Mouse (Mus musculus) heart, postnatal 25 days (tissue): ENCODE results near the gene Mapk7. TPM values are rescaled to one million over a fixed set of nuclear protein-coding genes. Genes with fewer than 3 reads are reported as not detected.

Experiments
- DNase-seq: peaks from one replicate; pipeline ENCODE4 v3.0.0; 2022; ENCODE audit warnings: low spot score
- intact Hi-C: fragments of 180-260 bp; cut with DNase I; formaldehyde crosslinking; loops from one replicate; pipeline ENCODE4 v1.15.1; 2025
- total RNA-seq, 2 experiments: library from RNA; stranded (reverse); gene quantifications; 2 replicates each; pipeline ENCODE4 v1.2.3; 2021

The Mapk7 gene
- total RNA-seq, 2 experiments from 2014 or later, result 6.0 to 7.7 TPM

GRCm38 (mm10) chr11:61473630-61474029, 20.6 kb downstream of the Mapk7 start:
- intact Hi-C loops, result no loop called here
- no peak for DNase-seq

DNA sequence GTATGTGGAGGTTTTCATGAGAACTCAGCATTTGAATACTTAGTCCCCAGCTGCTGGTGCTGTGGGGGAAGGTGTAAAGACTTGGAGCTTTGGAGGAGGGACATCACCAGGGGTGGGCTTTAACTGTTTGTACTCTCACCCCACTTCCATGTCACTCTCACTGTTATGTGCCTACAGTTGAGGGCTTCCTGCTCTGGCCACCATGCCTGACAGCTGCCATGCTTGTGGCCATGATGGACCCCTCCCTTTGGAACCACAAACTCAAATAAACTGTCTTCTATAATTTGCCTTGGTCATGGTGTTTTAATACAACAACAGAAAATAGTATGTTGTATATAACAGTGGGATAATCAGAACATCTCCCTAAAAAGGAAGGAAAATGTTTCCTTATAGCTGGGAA, 23.3 kb downstream of the Mapk7 start:
- intact Hi-C loops, result no loop called here
- DNase-seq, result no peak

- intact Hi-C loops, result no loop called here
- DNase-seq, result no peak
Measured at GRCm38 (mm10) chr11:61469317-61469917, 24.8 kb downstream of the Mapk7 start.

GRCm38 (mm10) chr11:61468534-61468933, 25.7 kb downstream of the Mapk7 start:
- DNase-seq, result no peak
- intact Hi-C loops, result no loop called here

DNA sequence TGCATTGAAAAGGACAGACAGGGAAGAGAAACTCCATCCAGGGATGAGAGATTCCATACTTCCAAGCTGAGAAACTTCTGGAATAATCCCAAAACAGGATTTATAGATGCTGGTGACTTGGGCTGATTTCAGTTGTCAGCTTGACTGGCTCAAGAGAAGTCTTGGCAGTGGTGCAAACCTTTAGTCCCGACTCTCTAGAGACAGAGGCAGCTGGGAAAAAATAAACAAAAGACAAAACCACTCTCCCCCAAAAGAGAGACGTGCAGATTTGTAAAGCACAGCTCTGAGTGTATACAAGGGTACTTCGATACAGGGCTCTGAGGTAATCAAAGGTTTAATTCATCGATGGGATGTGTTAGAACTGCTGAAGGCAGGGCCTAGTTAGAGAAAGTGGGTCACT, 28.8 kb downstream of the Mapk7 start:
- intact Hi-C loops, result no loop called here
- no peak for DNase-seq

GRCm38 (mm10) chr11:61464071-61464470, 30.1 kb downstream of the Mapk7 start:
- no peak for DNase-seq
- intact Hi-C loops, result no loop called here

GRCm38 (mm10) chr11:61449499-61450292, 44.5 kb downstream of the Mapk7 start:
- no peak for DNase-seq
- intact Hi-C loops, result no loop called here

GRCm38 (mm10) chr11:61448599-61449225, 45.5 kb downstream of the Mapk7 start:
- peak; percentile 51 for DNase-seq
- intact Hi-C loops, result no loop called here

GRCm38 (mm10) chr11:61448041-61448440, 46.2 kb downstream of the Mapk7 start:
- no peak for DNase-seq
- intact Hi-C loops, result no loop called here

DNA sequence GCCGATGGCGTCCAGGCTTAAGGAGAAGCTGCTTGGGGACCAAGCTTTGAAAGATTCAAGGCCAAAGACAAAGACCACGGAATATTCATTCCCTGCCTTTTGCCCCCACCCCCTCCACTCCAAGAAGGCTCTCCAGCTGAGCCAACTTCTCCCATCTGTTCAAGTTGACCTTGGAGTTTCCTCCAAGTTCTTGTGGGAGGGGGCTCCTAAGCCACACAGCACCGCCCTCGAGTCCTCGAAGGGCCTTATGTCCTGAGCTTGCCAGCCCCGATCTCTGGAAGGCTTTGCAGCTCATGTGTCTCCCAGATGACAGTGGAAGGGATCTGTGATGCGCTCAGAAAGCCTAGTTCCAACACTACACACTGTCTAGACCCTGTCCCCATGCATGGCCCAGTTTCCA, 46.9 kb downstream of the Mapk7 start:
- no peak for DNase-seq
- intact Hi-C loops, result no loop called here

- DNase-seq, result no peak
- intact Hi-C loops, result no loop called here
Measured at GRCm38 (mm10) chr11:61443807-61444206, 50.4 kb downstream of the Mapk7 start.

GRCm38 (mm10) chr11:61441670-61442069, 52.5 kb downstream of the Mapk7 start:
- intact Hi-C loops, result no loop called here
- DNase-seq, result no peak

DNA sequence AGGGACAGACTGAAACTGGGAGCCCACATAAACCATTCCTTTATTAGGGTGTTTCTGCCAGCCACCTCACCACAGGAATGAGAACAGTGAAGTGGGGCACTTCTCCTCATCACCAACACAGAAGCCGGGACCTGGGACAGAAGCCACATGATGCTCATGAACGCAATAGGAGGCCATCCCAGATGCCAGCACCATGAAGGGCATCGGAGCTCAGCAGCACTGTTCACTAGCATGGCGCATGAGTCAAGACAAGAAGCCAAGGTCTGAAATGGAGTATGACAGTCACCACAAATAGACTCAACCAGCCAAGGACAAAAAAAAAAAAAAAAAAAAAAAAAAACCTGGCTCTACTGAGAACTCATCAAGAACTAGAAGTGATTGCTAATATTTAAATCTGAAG, 53.8 kb downstream of the Mapk7 start:
- no peak for DNase-seq
- intact Hi-C loops, result no loop called here

DNA sequence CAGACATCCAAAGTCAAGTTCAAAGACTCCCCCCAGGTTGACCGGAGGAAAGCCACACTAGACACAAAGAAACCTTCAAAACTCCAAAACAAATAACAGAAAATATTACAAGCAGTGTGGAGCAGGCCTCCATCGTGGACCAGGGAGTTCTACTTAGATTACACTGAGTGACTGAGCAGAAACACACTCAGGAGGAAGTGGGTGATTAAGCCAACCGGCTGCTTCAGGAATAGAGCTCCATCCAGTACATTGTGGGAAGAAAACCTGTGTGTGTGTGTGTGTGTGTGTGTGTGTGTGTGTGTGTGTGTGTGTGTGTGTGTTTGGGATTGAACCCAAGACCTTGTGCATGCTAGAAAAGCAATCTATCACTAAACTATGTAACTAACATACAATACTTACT, 55.0 kb downstream of the Mapk7 start:
- intact Hi-C loops, result no loop called here
- no peak for DNase-seq

Other genes starting within 250 kb of the Mapk7 start
- gene Aldh3a2, start 226.9 kb downstream of the Mapk7 start, total RNA-seq, result 10 to 100 TPM; 30.6 to 35.2 TPM
- not detected for gene Slc47a2, start 151.5 kb downstream of the Mapk7 start, total RNA-seq
- gene Slc47a1, start 116.1 kb downstream of the Mapk7 start, total RNA-seq, result 10 to 100 TPM; 29.3 to 30.4 TPM
- gene Rnf112, start 40.3 kb downstream of the Mapk7 start, total RNA-seq, result under 1 TPM; 0.26 to 0.53 TPM
- gene Mfap4, start 9.0 kb downstream of the Mapk7 start, total RNA-seq, result 10 to 100 TPM; 43.3 to 50.0 TPM
- gene B9d1, start 10.7 kb upstream of the Mapk7 start, total RNA-seq, result 10 to 100 TPM in 1 of 2 experiments, 1 to 10 TPM in 1; 8.4 to 10.4 TPM
- 10 to 100 TPM; 23.7 to 27.0 TPM for gene Epn2, start 85.3 kb upstream of the Mapk7 start, total RNA-seq
- gene Grap, start 158.9 kb upstream of the Mapk7 start, total RNA-seq, result 10 to 100 TPM; 11.4 to 13.0 TPM
- gene Fam83g, start 189.7 kb upstream of the Mapk7 start, total RNA-seq, result under 1 TPM in 1 of 2 experiments, not detected in 1; 0.14 TPM
- gene Slc5a10, start 226.4 kb upstream of the Mapk7 start, total RNA-seq, result not detected